Mouse (Mus musculus) embryonic facial prominence, embryonic 11.5 days (tissue): ENCODE data around the gene Tnfrsf17. TPM values are rescaled to one million over a fixed set of nuclear protein-coding genes. Genes with fewer than 3 reads are reported as not detected.

Experiments
- ATAC-seq: fragments of 200-750 bp; cut with Nextera tagmentation; replicated peaks from 2 replicates; pipeline ENCODE4 v1.8.0; 2017; ENCODE audit warnings: low read depth; ENCODE audit not compliant: insufficient number of reproducible peaks, low FRiP score, low TSS enrichment
- DNase-seq: peaks from one replicate; pipeline ENCODE4 v3.0.0-alpha.2; 2015; ENCODE audit warnings: low spot score
- H3K27ac ChIP-seq: fragments of 300-500 bp; sonication (generic); replicated peaks from 2 replicates; pipeline ENCODE4 v1.5.1; 2014; ENCODE audit warnings: mild to moderate bottlenecking, low read depth, low read length, control low read depth
- H3K27me3 ChIP-seq: fragments of 300-500 bp; sonication (generic); 2 replicates; pipeline ENCODE4 v1.6.1; 2014; ENCODE audit warnings: mild to moderate bottlenecking, low read length, moderate library complexity, mixed read lengths; ENCODE audit not compliant: control insufficient read depth, insufficient read depth
- H3K36me3 ChIP-seq: fragments of 300-500 bp; sonication (generic); replicated peaks from 2 replicates; pipeline ENCODE4 v1.6.1; 2014; ENCODE audit warnings: low read depth, mild to moderate bottlenecking, low read length, moderate library complexity, mixed read lengths; ENCODE audit not compliant: control insufficient read depth, insufficient read depth
- H3K4me1 ChIP-seq: fragments of 300-500 bp; sonication (generic); 2 replicates; pipeline ENCODE4 v1.6.1; 2014; ENCODE audit warnings: low read length, mixed read lengths; ENCODE audit not compliant: control insufficient read depth, insufficient read depth
- H3K4me2 ChIP-seq: fragments of 300-500 bp; sonication (generic); 2 replicates; pipeline ENCODE4 v1.6.1; 2014; ENCODE audit warnings: low read depth, mild to moderate bottlenecking, control low read depth, low read length, moderate library complexity
- H3K4me3 ChIP-seq: fragments of 300-500 bp; sonication (generic); 2 replicates; pipeline ENCODE4 v1.5.1; 2014; ENCODE audit warnings: low read depth, low read length, control low read depth
- H3K9ac ChIP-seq: fragments of 300-500 bp; sonication (generic); replicated peaks from 2 replicates; pipeline ENCODE4 v1.6.1; 2014; ENCODE audit warnings: mild to moderate bottlenecking, control low read depth, low read length
- H3K9me3 ChIP-seq: fragments of 300-500 bp; sonication (generic); replicated peaks from 2 replicates; pipeline ENCODE4 v1.6.1; 2016; ENCODE audit warnings: mild to moderate bottlenecking, low read length, inconsistent platforms, mixed read lengths; ENCODE audit not compliant: control insufficient read depth
- WGBS: fragments of 180-500 bp; shearing (Covaris S2); extraction: QIAGEN DNeasy Blood & Tissue Kit; methylation state at CpG from one replicate; pipeline ENCODE4 v1.1.7; 2014; 5-methylcytosine and 5-hydroxymethylcytosine counted together
- polyA plus RNA-seq: library from polyadenylated mRNA; unstranded; fragments of >200 nt; fragmentation: Nextera tagmentation; extraction: Ambion mirVana; gene quantifications from 2 replicates; pipeline ENCODE4 v1.2.1, GENCODE M21; 2014

Tnfrsf17 gene
- polyA plus RNA-seq, 1 experiment from 2014 or later, result not detected

DNA sequence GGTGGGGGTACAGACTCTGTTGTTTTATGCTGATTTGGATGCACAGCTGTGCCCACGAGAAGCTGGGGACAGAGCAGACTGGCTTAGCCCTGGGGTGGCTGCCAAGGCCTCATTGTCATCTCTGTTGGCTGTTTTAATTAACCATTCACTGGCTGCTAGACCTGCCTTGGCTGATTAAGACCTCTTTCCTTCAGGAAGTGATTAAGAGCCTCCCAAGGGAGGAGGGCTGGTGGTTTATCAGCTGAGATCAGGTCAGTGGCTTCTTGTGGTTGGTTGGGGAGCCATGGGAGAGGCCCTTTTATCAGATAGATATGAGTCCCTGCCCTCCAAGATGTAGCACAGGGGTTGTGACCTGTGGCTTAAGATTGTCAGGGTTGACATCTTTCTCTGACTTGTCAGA is 56.0 kb downstream of the Tnfrsf17 start:
- Histone ChIP-seq H3K4me3 (no peak overlapping the region), H3K27me3 (no peaks in the 10 kb centered on the region), H3K4me1 (no peaks in the 10 kb centered on the region), H3K27ac (no peak overlapping the region), H3K4me2 (no peak overlapping the region), H3K9me3 (no peaks in the 10 kb centered on the region), H3K36me3 (no peaks in the 10 kb centered on the region), H3K9ac (no peak overlapping the region)
- WGBS, result 5% methylated on average over 1 of the region's 1 CpGs
- ATAC-seq, result no peak
- no peak for DNase-seq

Other genes with a start within 250 kb of the Tnfrsf17 start
- 92.5 and 94.4 TPM in 2 replicates for gene Litaf, start 247.7 kb upstream of the Tnfrsf17 start, polyA plus RNA-seq
- gene Txndc11, start 179.2 kb upstream of the Tnfrsf17 start, polyA plus RNA-seq, result 33.6 and 33.9 TPM in 2 replicates
- 90.0 and 98.5 TPM in 2 replicates for gene Zc3h7a, start 137.4 kb upstream of the Tnfrsf17 start, polyA plus RNA-seq
- 285 and 309 TPM in 2 replicates for gene Rsl1d1, start 110.5 kb upstream of the Tnfrsf17 start, polyA plus RNA-seq
- gene Gspt1, start 59.5 kb upstream of the Tnfrsf17 start, polyA plus RNA-seq, result 102 and 109 TPM in 2 replicates
- 6.1 and 7.0 TPM in 2 replicates for gene Snx29, start 9.1 kb downstream of the Tnfrsf17 start, polyA plus RNA-seq